Mouse (Mus musculus): Measurements from ENCODE around the gene Gm10135. TPM values are rescaled to one million over a fixed set of nuclear protein-coding genes. Genes with fewer than 3 reads are reported as not detected.
A peak's percentile ranks its signal among the peaks of the same experiment; 100 is the strongest.
"Not testable (repeated sequence)": the region's sequence is repeated elsewhere in the genome, so short reads cannot be mapped to it uniquely, and the experiment has no call there.

The Gm10135 gene
- polyA plus RNA-seq (2015; fragmentation: Nextera tagmentation; extraction: Ambion mirVana), result not detected in 2 replicates

DNA sequence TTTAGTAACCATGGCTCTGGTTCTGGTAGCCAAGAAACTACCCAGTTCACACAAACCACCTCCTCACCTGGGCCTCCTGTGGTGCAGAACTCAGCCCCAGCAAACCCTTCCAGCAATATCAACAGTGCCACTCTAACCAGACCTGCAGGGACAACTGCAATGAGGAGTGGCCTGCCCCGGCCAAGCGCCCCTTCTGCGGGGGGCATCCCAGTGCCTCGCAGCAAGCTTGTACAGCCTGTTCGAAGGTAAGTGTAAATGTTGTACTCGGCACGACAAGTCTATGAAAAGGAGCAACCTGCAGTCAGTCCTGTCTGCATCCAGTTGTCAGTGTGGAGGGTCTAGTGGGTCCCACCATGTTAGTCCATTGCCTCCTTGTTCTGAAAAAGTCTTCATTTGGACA, at the start of gene Gm10135:
Gm10135 (minus strand) TSS at position 101 of the 400 bp plus-strand sequence.
- ATAC-seq (no peak), DNase-seq (no peak)
- Histone ChIP-seq H3K27ac (ENCODE audit: low read depth) (no peak within 1 kb of the TSS), H3K4me2 (ENCODE audit: low read depth, low read length) (no peak within 1 kb of the TSS), H3K36me3 (replicated peaks; ENCODE audit: insufficient read depth, low read length) (peaks cover 17% of the 10 kb centered on the region; the same call in 1 of the 2 replicates), H3K4me3 (ENCODE audit: low read depth, low read length) (no peak within 1 kb of the TSS), H3K9ac (replicated peaks) (no peak within 1 kb of the TSS), H3K4me1 (ENCODE audit: insufficient read depth) (no peaks in the 10 kb centered on the region), H3K9me3 (ENCODE audit: low read length) (no peaks in the 10 kb centered on the region), H3K27me3 (ENCODE audit: insufficient read depth, low read length) (no peaks in the 10 kb centered on the region)
- 90% methylated on average over 7 of the region's 7 CpGs for WGBS (ENCODE audit: insufficient replicate concordance)
- TF ChIP-seq EP300 (IDR thresholded peaks at IDR 0.05; ENCODE audit: low read depth) (no peak), CTCF (IDR thresholded peaks at IDR 0.05; ENCODE audit: low read depth) (no peak)

DNA sequence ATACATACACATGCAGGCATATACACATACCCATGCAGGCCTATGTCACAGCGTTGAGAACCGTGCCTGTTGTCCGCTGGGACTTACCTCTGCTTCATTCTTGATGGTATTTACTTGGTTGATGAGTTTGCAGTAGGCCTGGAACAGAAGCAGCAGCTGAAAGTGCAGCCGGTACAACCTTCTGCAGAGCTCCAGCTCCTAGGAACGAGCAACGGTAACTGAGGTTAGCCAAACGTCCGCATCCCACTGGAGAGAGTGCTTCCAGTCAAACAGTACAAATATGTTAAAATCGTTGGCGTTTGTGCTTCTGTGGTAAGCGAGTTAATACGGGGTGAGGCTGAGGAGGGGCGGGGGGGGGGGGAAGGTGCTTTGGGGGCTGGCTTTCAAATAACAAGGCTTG, 49.3 kb upstream of the Gm10135 start:
- Histone ChIP-seq H3K4me3 (ENCODE audit: low read depth, low read length) (no peak overlapping the region), H3K4me2 (ENCODE audit: low read depth, low read length) (no peak overlapping the region), H3K9me3 (ENCODE audit: low read length) (no peaks in the 10 kb centered on the region), H3K27ac (ENCODE audit: low read depth) (no peak overlapping the region), H3K36me3 (replicated peaks; ENCODE audit: insufficient read depth, low read length) (peaks cover 40% of the 10 kb centered on the region), H3K9ac (replicated peaks) (no peak overlapping the region), H3K27me3 (ENCODE audit: insufficient read depth, low read length) (no peaks in the 10 kb centered on the region), H3K4me1 (ENCODE audit: insufficient read depth) (no peaks in the 10 kb centered on the region)
- 89% methylated on average over 13 of the region's 13 CpGs for WGBS (ENCODE audit: insufficient replicate concordance)
- DNase-seq (no peak), ATAC-seq (no peak)
- no peak for TF ChIP-seq CTCF (IDR thresholded peaks at IDR 0.05; ENCODE audit: low read depth)
- no peak for TF ChIP-seq EP300 (IDR thresholded peaks at IDR 0.05; ENCODE audit: low read depth)

DNA sequence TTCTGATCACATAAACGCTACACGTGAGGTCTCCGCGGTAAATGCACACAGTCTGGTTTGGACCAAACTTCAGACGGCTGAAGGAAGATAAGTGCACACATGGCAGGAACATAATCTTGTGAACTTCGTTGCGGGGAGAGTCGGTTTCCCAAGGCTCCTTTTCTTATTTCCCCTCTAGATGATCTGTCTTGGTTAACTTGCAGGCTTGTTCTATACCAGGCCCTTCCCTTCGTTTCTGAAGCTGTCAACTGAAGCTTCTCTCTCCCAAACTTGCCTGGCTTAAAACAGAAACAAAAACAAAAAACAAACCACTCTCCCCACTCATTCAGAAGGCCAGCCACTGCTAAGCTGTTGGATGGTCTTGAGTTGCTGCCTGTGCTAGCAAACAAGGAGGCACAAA, 40.2 kb upstream of the Gm10135 start:
- WGBS (ENCODE audit: insufficient replicate concordance), result 49% methylated on average over 9 of the region's 9 CpGs
- Histone ChIP-seq H3K4me2 (ENCODE audit: low read depth, low read length) (no peak overlapping the region), H3K27me3 (ENCODE audit: insufficient read depth, low read length) (peaks cover 23% of the 10 kb centered on the region), H3K4me3 (ENCODE audit: low read depth, low read length) (no peak overlapping the region), H3K4me1 (ENCODE audit: insufficient read depth) (no peaks in the 10 kb centered on the region), H3K9me3 (ENCODE audit: low read length) (no peaks in the 10 kb centered on the region), H3K9ac (replicated peaks) (no peak overlapping the region), H3K27ac (ENCODE audit: low read depth) (no peak overlapping the region), H3K36me3 (replicated peaks; ENCODE audit: insufficient read depth, low read length) (no peaks in the 10 kb centered on the region)
- ATAC-seq, result no peak
- DNase-seq, result no peak
- no peak for TF ChIP-seq EP300 (IDR thresholded peaks at IDR 0.05; ENCODE audit: low read depth)
- TF ChIP-seq CTCF (IDR thresholded peaks at IDR 0.05; ENCODE audit: low read depth), result no peak

DNA sequence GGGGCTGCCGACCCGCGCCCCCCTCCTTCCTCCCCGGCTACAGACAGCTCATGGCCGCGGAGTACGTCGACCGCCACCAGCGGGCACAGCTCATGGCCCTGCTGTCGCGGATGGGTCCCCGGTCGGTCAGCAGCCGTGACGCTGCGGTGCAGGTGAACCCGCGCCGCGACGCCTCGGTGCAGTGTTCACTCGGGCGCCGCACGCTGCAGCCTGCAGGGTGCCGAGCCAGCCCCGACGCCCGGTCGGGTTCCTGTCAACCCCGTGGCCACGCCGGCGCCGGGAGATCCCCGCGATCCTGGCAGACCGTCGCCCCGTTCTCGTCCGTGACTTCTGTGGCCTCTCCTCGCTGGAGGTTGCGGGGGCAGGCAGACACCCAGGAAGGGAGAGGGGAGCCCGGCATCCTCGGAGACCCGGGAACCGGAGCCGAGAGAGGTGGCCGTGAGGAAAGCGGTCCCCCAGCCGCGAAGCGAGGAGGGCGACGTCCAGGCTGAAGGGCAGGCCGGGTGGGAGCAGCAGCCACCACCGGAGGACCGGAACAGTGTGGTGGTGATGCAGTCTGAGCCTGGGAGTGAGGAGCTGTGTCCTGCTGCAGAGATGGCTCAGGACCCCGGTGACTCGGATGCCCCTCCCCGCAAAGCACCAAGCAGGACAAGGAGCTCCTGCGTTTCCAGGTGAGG, 39.2 kb upstream of the Gm10135 start:
- DNase-seq (peak; percentile 16), ATAC-seq (0 out of 2 replicates have a peak, but pooled peaks have one; percentile 17)
- Histone ChIP-seq H3K4me2 (ENCODE audit: low read depth, low read length) (peak overlapping the region; percentile 59), H3K4me3 (ENCODE audit: low read depth, low read length) (peak overlapping the region; percentile 37), H3K27me3 (ENCODE audit: insufficient read depth, low read length) (peaks cover 23% of the 10 kb centered on the region)
- 7% methylated on average over 38 of the region's 65 CpGs for WGBS (ENCODE audit: insufficient replicate concordance)
- not testable (repeated sequence) for H3K4me1 ChIP-seq (ENCODE audit: insufficient read depth); H3K9me3 ChIP-seq (ENCODE audit: low read length); H3K36me3 ChIP-seq (replicated peaks; ENCODE audit: insufficient read depth, low read length); H3K9ac ChIP-seq (replicated peaks); H3K27ac ChIP-seq (ENCODE audit: low read depth)

DNA sequence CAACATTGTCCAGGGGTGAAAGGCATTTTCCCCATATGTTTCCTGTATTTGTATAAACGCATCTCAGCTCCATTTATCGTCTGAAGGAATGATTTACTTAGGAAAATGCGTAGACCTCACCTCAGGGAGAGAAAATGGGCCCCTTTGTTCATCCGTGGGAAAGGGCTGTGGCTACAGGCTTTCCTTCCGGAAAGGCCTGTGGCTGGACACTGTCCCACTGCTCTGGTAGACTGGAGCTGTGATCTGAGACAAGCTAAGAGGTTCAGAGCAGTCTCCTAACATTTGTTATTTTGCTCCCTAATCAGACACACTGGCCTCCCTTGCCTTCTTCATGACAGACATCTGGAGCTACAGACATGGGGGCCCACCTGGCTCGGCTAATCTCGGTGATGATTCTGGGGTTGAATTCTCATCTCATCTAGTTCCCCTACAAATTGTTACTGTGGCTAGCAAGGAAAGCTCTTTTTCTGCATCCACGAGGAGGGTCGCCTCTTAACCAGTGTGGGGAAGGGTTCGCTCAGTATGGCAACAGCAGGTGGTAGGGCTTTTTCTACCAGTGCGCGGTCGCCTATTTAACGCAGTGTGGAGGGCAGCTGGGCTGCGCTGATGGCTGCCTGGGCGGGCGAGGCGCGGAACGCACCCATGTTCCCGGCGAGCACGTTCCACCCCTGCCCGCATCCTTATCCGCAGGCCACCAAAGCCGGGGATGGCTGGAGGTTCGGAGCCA, 38.5 kb upstream of the Gm10135 start:
- H3K9ac ChIP-seq (replicated peaks); ATAC-seq; H3K27ac ChIP-seq (ENCODE audit: low read depth); DNase-seq; H3K36me3 ChIP-seq (replicated peaks; ENCODE audit: insufficient read depth, low read length); H3K9me3 ChIP-seq (ENCODE audit: low read length); H3K4me1 ChIP-seq (ENCODE audit: insufficient read depth); H3K4me2 ChIP-seq (ENCODE audit: low read depth, low read length); H3K4me3 ChIP-seq (ENCODE audit: low read depth, low read length): not testable (repeated sequence)
- 19% methylated on average over 24 of the region's 27 CpGs for WGBS (ENCODE audit: insufficient replicate concordance)
- H3K27me3 ChIP-seq (ENCODE audit: insufficient read depth, low read length), result peaks cover 23% of the 10 kb centered on the region

DNA sequence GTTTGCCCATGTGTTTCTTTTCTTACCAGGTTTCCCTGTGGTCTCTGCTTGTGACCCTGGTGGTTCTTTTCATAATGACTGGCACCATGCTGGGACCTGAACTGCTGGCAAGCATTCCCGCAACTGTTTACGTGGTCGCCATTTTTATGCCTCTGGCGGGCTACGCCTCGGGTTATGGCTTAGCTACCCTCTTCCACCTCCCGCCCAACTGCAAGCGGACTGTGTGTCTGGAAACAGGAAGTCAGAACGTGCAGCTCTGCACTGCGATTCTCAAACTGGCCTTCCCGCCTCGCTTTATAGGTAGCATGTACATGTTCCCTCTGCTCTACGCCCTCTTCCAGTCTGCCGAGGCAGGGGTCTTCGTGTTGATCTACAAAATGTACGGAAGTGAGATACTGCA, 37.3 kb upstream of the Gm10135 start:
- peaks cover 34% of the 10 kb centered on the region for H3K27me3 ChIP-seq (ENCODE audit: insufficient read depth, low read length)
- WGBS (ENCODE audit: insufficient replicate concordance), result 76% methylated on average over 15 of the region's 16 CpGs
- not testable (repeated sequence) for ATAC-seq; H3K4me2 ChIP-seq (ENCODE audit: low read depth, low read length); H3K4me1 ChIP-seq (ENCODE audit: insufficient read depth); H3K4me3 ChIP-seq (ENCODE audit: low read depth, low read length); H3K9ac ChIP-seq (replicated peaks); DNase-seq; H3K9me3 ChIP-seq (ENCODE audit: low read length); H3K27ac ChIP-seq (ENCODE audit: low read depth); H3K36me3 ChIP-seq (replicated peaks; ENCODE audit: insufficient read depth, low read length)

Measured in liver, postnatal 0 days (tissue).